In genomic region chr9:31688398-31688705, GRCm38 (mm10) we compare ENCODE assay signal across 10 mouse cellular contexts.
A peak's percentile ranks its signal among the peaks of the same experiment; 100 is the strongest.
DNase-seq lines count a peak whose midpoint lies in the region; ATAC-seq and TF ChIP-seq lines count a peak whose summit lies in the region.
"Had no signal": no experiment of that assay in that cellular context is flagged by ENCODE, and none has a peak within 500 bp of the region (broad histone marks: within the 10 kb centered on the region; RNA-seq: fewer than 3 reads in every experiment).

No protein-coding gene starts in this region.

- H3K4me2 ChIP-seq in forebrain, embryonic 12.5 days, result peak overlapping the region; percentile 42
- peak overlapping the region; percentile 13; the same call in 1 of the 2 replicates for H3K4me2 ChIP-seq in limb, embryonic 11.5 days (ENCODE audit: low read depth, severe bottlenecking)

- H3K4me1 ChIP-seq in forebrain, embryonic 12.5 days, result peaks cover 30% of the 10 kb centered on the region
- H3K4me1 ChIP-seq in limb, embryonic 11.5 days (ENCODE audit: control insufficient read depth, insufficient read depth, low read length), result peaks cover 21% of the 10 kb centered on the region
- H3K4me1 ChIP-seq in small intestine, adult 2 months (ENCODE audit: control insufficient read depth, insufficient read depth, insufficient read length, low read length), result peaks cover 24% of the 10 kb centered on the region

- H3K36me3 ChIP-seq in forebrain, embryonic 12.5 days (replicated peaks), result no peaks in the 10 kb centered on the region
- no peaks in the 10 kb centered on the region for H3K36me3 ChIP-seq in limb, embryonic 11.5 days (ENCODE audit: control insufficient read depth, insufficient read depth, low read length)
- no peaks in the 10 kb centered on the region for H3K36me3 ChIP-seq in small intestine, adult 2 months (ENCODE audit: control insufficient read depth, insufficient read depth, low read length)

- no peak for DNase-seq in layer of hippocampus, adult 2 months (ENCODE audit: low spot score in 2 of 2)
- no peak for DNase-seq in layer of hippocampus, adult 8-10 months (ENCODE audit: low spot score in 2 of 2)
- no peak for DNase-seq in limb, embryonic 11.5 days (ENCODE audit: low spot score)
- DNase-seq in thymus, postnatal 4 days, result no peak
- no peak for DNase-seq in layer of hippocampus, postnatal 25 days (ENCODE audit: extremely low spot score in 1 of 2, low spot score in 1 of 2)

- no peaks in the 10 kb centered on the region for H3K9me3 ChIP-seq in forebrain, embryonic 12.5 days
- H3K9me3 ChIP-seq in limb, embryonic 11.5 days (ENCODE audit: control insufficient read depth, low read length), result no peaks in the 10 kb centered on the region

- peak overlapping the region; percentile 18; the same call in 1 of the 2 replicates for H3K4me3 ChIP-seq in layer of hippocampus, adult 2 months
- no peak overlapping the region for H3K4me3 ChIP-seq in forebrain, embryonic 12.5 days (replicated peaks)
- H3K4me3 ChIP-seq in limb, embryonic 11.5 days (ENCODE audit: low read depth, low read length), result no peak overlapping the region
- H3K4me3 ChIP-seq in small intestine, adult 2 months (ENCODE audit: low read depth, low read length), result peak overlapping the region; percentile 3; the same call in 1 of the 2 replicates

- WGBS in forebrain, embryonic 12.5 days, result 1% methylated on average over 3 of the region's 3 CpGs
- 2% methylated on average over 3 of the region's 3 CpGs for WGBS in limb, embryonic 11.5 days
- 2% methylated on average over 3 of the region's 3 CpGs for WGBS in small intestine, adult 2 months

- peaks cover 6% of the 10 kb centered on the region; the same call in 1 of the 2 replicates for H3K27me3 ChIP-seq in forebrain, embryonic 12.5 days
- 0 out of 2 replicates have a peak, but pooled peaks cover 2% of the 10 kb centered on the region for H3K27me3 ChIP-seq in limb, embryonic 11.5 days (ENCODE audit: control insufficient read depth, insufficient read depth, low read length)
- no peaks in the 10 kb centered on the region for H3K27me3 ChIP-seq in small intestine, adult 2 months (ENCODE audit: control insufficient read depth, insufficient read depth, low read length)
- H3K27me3 ChIP-seq: Patski had no signal

- no peak for TF ChIP-seq POLR2A in small intestine, adult 2 months (IDR thresholded peaks at IDR 0.05; ENCODE audit: low read depth, low read length)

- no peak for ATAC-seq in forebrain, embryonic 12.5 days (ENCODE audit: low FRiP score)
- ATAC-seq in limb, embryonic 11.5 days (ENCODE audit: insufficient number of reproducible peaks, low FRiP score, low TSS enrichment, low read depth), result no peak; the same call in 1 of the 2 replicates
- ATAC-seq in erythroblast, adult 5-6 weeks (replicated peaks; ENCODE audit: low FRiP score, poor library complexity, severe bottlenecking), result no peak
- ATAC-seq: Patski had no signal

- no peak overlapping the region for H3K27ac ChIP-seq in layer of hippocampus, adult 2 months
- no peak overlapping the region for H3K27ac ChIP-seq in forebrain, embryonic 12.5 days
- no peak overlapping the region for H3K27ac ChIP-seq in limb, embryonic 11.5 days (replicated peaks; ENCODE audit: low read depth, low read length)
- H3K27ac ChIP-seq in small intestine, adult 2 months (ENCODE audit: insufficient read depth, low read depth, low read length), result no peak overlapping the region
- H3K27ac ChIP-seq: liver, embryonic 14.5 days had no signal

- no peak overlapping the region for H3K9ac ChIP-seq in forebrain, embryonic 12.5 days
- no peak overlapping the region for H3K9ac ChIP-seq in limb, embryonic 11.5 days (ENCODE audit: low read length)
- H3K9ac ChIP-seq: liver, embryonic 14.5 days had no signal

- no peak for TF ChIP-seq CTCF in layer of hippocampus, adult 2 months (conservative IDR thresholded peaks at IDR 0.05)
- TF ChIP-seq CTCF in small intestine, adult 2 months (IDR thresholded peaks at IDR 0.05; ENCODE audit: extremely low read depth, insufficient read length, insufficient replicate concordance, low read depth, low read length), result no peak

Comparison
In these comparisons a context has a peak if more than half of its experiments do, and no peak if none do; other contexts are left out.
1. H3K4me3 ChIP-seq: peak in layer of hippocampus, adult 2 months (single experiment) and small intestine, adult 2 months (single experiment); none in forebrain, embryonic 12.5 days (single experiment) and limb, embryonic 11.5 days (single experiment).